Mouse (Mus musculus) heart, postnatal 4 days (tissue): ENCODE data around the gene 4931409K22Rik. TPM values are rescaled to one million over a fixed set of nuclear protein-coding genes. Genes with fewer than 3 reads are reported as not detected.
A peak's percentile ranks its signal among the peaks of the same experiment; 100 is the strongest.
"Not testable (repeated sequence)": the region's sequence is repeated elsewhere in the genome, so short reads cannot be mapped to it uniquely, and the experiment has no call there.

Experiments
- DNase-seq: peaks from one replicate; pipeline ENCODE4 v3.0.0; 2021
- total RNA-seq, 2 experiments: library from RNA; stranded (reverse); gene quantifications; 2 replicates each; pipeline ENCODE4 v1.2.3; 2021

Gene 4931409K22Rik
- total RNA-seq, 2 experiments from 2014 or later, result not detected

- DNase-seq, result no peak
These were observed 36.6 kb upstream of the 4931409K22Rik start for GRCm38 (mm10) chr5:24593230-24593629.

GRCm38 (mm10) chr5:24592471-24593160 lies 36.0 kb upstream of the 4931409K22Rik start:
- DNase-seq, result no peak

GRCm38 (mm10) chr5:24591796-24592470 lies 35.3 kb upstream of the 4931409K22Rik start:
- no peak for DNase-seq

DNA sequence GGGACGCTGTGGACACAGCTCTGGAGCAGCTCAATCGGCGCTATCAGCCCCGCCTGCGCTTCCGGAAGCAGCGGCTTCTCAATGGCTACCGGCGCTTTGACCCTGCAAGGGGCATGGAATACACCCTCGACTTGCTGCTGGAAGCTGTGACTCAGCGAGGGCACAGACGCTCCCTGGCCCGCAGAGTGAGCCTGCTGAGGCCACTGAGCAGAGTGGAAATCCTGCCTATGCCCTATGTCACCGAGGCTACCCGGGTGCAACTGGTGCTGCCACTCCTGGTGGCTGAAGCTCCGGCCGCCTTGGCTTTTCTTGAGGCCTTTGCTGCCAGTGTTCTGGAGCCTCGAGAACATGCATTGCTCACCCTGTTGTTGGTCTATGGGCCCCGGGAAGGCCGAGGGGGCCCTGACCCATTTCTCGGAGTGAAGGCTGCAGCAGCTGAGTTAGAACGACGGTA lies 34.7 kb upstream of the 4931409K22Rik start:
- peak; percentile 29 for DNase-seq

- no peak for DNase-seq
These were observed 33.2 kb upstream of the 4931409K22Rik start for GRCm38 (mm10) chr5:24589511-24590500.

GRCm38 (mm10) chr5:24587200-24587577 lies 30.6 kb upstream of the 4931409K22Rik start:
- DNase-seq, result no peak

DNA sequence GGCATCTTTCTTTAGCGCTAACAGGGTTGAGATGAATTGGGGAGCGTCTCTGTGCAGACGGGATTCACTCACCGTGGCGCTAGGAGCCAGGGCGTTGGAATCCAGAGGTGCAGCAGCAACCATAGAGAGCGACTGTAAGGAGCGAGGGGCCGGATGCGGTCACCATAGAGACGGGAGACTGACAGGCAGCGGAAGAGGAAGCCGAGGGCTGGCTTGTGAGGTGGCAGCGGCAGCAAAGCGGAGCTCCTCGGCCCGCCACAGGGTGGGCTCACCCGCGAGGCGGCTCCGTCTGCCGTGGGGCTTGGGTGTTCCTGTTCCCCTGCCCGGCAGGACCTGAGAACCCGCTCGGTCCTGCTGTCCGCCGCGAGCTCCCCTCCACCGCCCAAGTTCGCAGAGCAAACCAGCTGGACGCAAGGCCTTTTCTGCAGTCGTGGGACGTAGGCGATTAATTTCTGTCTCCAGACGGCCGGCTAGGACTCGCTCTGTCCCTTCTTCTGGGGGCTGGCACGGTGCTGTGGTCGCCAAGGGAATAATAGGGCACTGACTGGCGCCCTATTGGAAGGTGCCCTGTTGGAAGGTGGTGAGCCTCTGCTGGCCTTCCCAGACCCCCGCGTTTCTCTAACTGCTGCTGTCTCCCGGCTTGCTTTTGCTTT lies 30.1 kb upstream of the 4931409K22Rik start, which contains the start of gene Chpf2:
TSS of gene Chpf2 (plus strand) at position 195 of the 653 bp plus-strand sequence.
- peak; percentile 80 for DNase-seq

- no peak for DNase-seq
These were observed 29.5 kb upstream of the 4931409K22Rik start for GRCm38 (mm10) chr5:24586106-24586505.

DNA sequence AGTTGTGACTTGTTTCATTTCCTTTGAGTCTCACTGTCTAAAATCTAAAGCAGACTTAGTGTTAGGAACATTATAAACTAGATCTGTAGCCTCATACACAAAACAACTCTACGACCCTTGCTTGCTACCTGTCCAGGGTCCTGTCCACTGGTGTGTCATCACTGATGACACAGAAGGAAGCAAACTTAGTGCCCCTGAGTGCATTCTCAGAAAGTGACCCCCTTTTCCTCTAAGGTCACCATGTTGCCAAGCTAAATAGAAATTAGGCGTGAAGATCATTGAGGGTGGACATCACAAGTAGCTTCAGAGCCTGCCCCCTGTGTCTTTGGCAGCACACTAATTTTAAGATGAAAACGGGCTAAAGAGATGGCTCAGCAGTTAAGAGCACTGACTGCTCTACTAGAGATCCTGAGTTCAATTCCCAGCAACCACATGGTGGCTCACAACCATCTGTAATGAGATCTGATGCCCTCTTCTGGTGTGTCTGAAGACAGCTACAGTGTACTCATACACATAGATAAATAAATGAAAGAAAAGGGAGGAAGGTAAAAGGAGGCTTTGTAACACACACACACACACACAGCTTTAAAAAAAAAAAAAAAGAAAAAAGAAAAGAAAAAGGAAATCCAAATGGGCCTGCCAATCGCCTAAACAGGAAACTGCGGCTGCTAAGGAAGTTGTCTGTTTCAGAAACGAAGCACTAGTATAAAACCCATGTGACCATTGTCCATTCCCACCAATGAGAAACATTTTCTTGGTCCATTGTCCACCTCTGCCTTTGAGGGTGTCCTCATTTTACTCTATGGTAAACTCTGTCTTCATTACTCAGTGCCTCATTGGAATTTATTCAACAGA lies 21.7 kb upstream of the 4931409K22Rik start:
- DNase-seq, result no peak

GRCm38 (mm10) chr5:24577183-24577929 lies 20.7 kb upstream of the 4931409K22Rik start, which contains the start of gene Abcf2:
Gene Abcf2 (minus strand): TSS chr5:24577467.
- DNase-seq, result peak; percentile 100

- no peak for DNase-seq
These were observed 20.2 kb upstream of the 4931409K22Rik start for GRCm38 (mm10) chr5:24576801-24577182.

DNA sequence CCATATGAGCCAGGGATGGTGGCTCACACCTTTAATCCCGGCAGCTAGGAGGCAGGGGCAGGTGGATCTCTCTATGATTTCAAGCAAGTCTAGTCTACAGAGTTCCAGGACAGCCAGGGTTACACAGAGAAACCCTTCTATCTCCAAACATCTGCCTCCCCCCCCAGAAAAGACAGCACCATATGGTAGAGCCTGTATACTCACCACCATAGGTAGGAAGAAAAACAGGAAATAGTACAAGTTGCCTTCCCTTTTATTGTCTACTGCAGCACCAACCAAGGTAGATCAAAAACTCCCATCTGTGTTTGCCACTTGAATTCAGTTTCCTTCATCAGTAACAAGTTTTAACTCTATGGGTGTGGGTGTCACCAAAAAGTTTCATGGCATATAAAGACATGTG lies 19.3 kb upstream of the 4931409K22Rik start:
- no peak for DNase-seq

- DNase-seq, result not testable (repeated sequence)
These were observed 1.3 kb downstream of the 4931409K22Rik start for GRCm38 (mm10) chr5:24555335-24555734.

GRCm38 (mm10) chr5:24553621-24554244 lies 2.9 kb downstream of the 4931409K22Rik start:
- DNase-seq, result no peak

DNA sequence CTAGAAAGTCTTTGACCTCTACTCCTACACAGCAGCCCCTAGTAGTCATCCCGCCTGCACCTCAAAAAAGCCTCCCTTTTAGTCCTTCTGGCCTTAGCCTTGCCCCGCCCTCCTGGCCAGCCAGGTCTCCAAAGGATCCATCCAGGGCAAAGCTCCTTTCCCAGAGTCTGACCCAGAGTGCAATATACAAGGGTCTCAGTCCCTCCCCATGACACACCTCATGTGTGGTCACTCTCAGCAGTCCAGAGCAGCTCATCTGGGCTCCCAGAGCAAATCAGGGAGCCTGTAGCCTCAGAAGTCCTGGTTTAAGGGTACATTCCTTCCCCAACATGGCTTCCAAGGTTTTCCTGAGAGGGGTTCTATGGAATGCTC lies 5.3 kb downstream of the 4931409K22Rik start:
- DNase-seq, result no peak

- DNase-seq, result peak; percentile 73
These were observed 5.9 kb downstream of the 4931409K22Rik start for GRCm38 (mm10) chr5:24550598-24551316.

GRCm38 (mm10) chr5:24542643-24543042 lies 14.0 kb downstream of the 4931409K22Rik start:
- DNase-seq, result no peak

GRCm38 (mm10) chr5:24541144-24541569 lies 15.5 kb downstream of the 4931409K22Rik start:
- no peak for DNase-seq
